Mouse (Mus musculus): ENCODE measurements around the gene Xpr1. TPM values are rescaled to one million over a fixed set of nuclear protein-coding genes. Genes with fewer than 3 reads are reported as not detected.

The Xpr1 gene
- polyA plus RNA-seq, 1 experiment from 2014 or later = 8.0 TPM

- WGBS = 49% methylated on average over 2 of the region's 2 CpGs
- H3K27ac ChIP-seq (ENCODE audit: low read depth, low read length) = no peak overlapping the region
- no peaks in the 10 kb centered on the region for H3K9me3 ChIP-seq (ENCODE audit: control insufficient read depth, low read length)
- H3K4me1 ChIP-seq (replicated peaks; ENCODE audit: control insufficient read depth, insufficient read depth, low read length) = no peaks in the 10 kb centered on the region; the same call in 1 of the 2 replicates
- H3K36me3 ChIP-seq (ENCODE audit: control insufficient read depth, insufficient read depth, low read length) = no peaks in the 10 kb centered on the region
- ATAC-seq (replicated peaks; ENCODE audit: low FRiP score) (no peak), DNase-seq (ENCODE audit: low spot score) (no peak)
- H3K4me3 ChIP-seq (ENCODE audit: low read depth, low read length) = no peak overlapping the region
- no peak overlapping the region for H3K9ac ChIP-seq (ENCODE audit: low read depth, low read length)
- H3K4me2 ChIP-seq = no peak overlapping the region
- H3K27me3 ChIP-seq (replicated peaks; ENCODE audit: control insufficient read depth, insufficient read depth, low read length) = no peaks in the 10 kb centered on the region
Measured at GRCm38 (mm10) chr1:155394021-155394420, 23.2 kb downstream of the Xpr1 start.

GRCm38 (mm10) chr1:155392825-155393224, 24.4 kb downstream of the Xpr1 start:
- Histone ChIP-seq H3K36me3 (ENCODE audit: control insufficient read depth, insufficient read depth, low read length) (no peaks in the 10 kb centered on the region), H3K9ac (ENCODE audit: low read depth, low read length) (no peak overlapping the region), H3K4me2 (no peak overlapping the region), H3K27ac (ENCODE audit: low read depth, low read length) (no peak overlapping the region), H3K4me1 (replicated peaks; ENCODE audit: control insufficient read depth, insufficient read depth, low read length) (peaks cover 7% of the 10 kb centered on the region), H3K27me3 (replicated peaks; ENCODE audit: control insufficient read depth, insufficient read depth, low read length) (no peaks in the 10 kb centered on the region), H3K4me3 (ENCODE audit: low read depth, low read length) (no peak overlapping the region), H3K9me3 (ENCODE audit: control insufficient read depth, low read length) (no peaks in the 10 kb centered on the region)
- WGBS = 79% methylated on average over 7 of the region's 7 CpGs
- DNase-seq (ENCODE audit: low spot score) = no peak
- ATAC-seq (replicated peaks; ENCODE audit: low FRiP score) = no peak

- no peak for ATAC-seq (replicated peaks; ENCODE audit: low FRiP score)
- DNase-seq (ENCODE audit: low spot score) = no peak
- no peak overlapping the region for H3K9ac ChIP-seq (ENCODE audit: low read depth, low read length)
- no peaks in the 10 kb centered on the region for H3K36me3 ChIP-seq (ENCODE audit: control insufficient read depth, insufficient read depth, low read length)
- H3K4me1 ChIP-seq (replicated peaks; ENCODE audit: control insufficient read depth, insufficient read depth, low read length) = peaks cover 7% of the 10 kb centered on the region
- 52% methylated on average over 4 of the region's 4 CpGs for WGBS
- H3K27me3 ChIP-seq (replicated peaks; ENCODE audit: control insufficient read depth, insufficient read depth, low read length) = no peaks in the 10 kb centered on the region
- H3K27ac ChIP-seq (ENCODE audit: low read depth, low read length) = no peak overlapping the region
- H3K4me3 ChIP-seq (ENCODE audit: low read depth, low read length) = no peak overlapping the region
- no peak overlapping the region for H3K4me2 ChIP-seq
- no peaks in the 10 kb centered on the region for H3K9me3 ChIP-seq (ENCODE audit: control insufficient read depth, low read length)
Measured at GRCm38 (mm10) chr1:155391537-155391936, 25.7 kb downstream of the Xpr1 start.

- 48% methylated on average over 1 of the region's 1 CpGs for WGBS
- Histone ChIP-seq H3K36me3 (ENCODE audit: control insufficient read depth, insufficient read depth, low read length) (no peaks in the 10 kb centered on the region), H3K9me3 (ENCODE audit: control insufficient read depth, low read length) (no peaks in the 10 kb centered on the region), H3K4me1 (replicated peaks; ENCODE audit: control insufficient read depth, insufficient read depth, low read length) (peaks cover 7% of the 10 kb centered on the region), H3K27me3 (replicated peaks; ENCODE audit: control insufficient read depth, insufficient read depth, low read length) (no peaks in the 10 kb centered on the region), H3K9ac (ENCODE audit: low read depth, low read length) (no peak overlapping the region), H3K4me3 (ENCODE audit: low read depth, low read length) (no peak overlapping the region), H3K27ac (ENCODE audit: low read depth, low read length) (no peak overlapping the region), H3K4me2 (no peak overlapping the region)
- DNase-seq (ENCODE audit: low spot score) (no peak), ATAC-seq (replicated peaks; ENCODE audit: low FRiP score) (peak; percentile 64)
Measured at GRCm38 (mm10) chr1:155388418-155388817, 28.8 kb downstream of the Xpr1 start.

- peaks cover 7% of the 10 kb centered on the region for H3K4me1 ChIP-seq (replicated peaks; ENCODE audit: control insufficient read depth, insufficient read depth, low read length)
- no peak overlapping the region for H3K27ac ChIP-seq (ENCODE audit: low read depth, low read length)
- no peak overlapping the region for H3K9ac ChIP-seq (ENCODE audit: low read depth, low read length)
- H3K9me3 ChIP-seq (ENCODE audit: control insufficient read depth, low read length) = no peaks in the 10 kb centered on the region
- 83% methylated on average over 4 of the region's 4 CpGs for WGBS
- H3K4me2 ChIP-seq = no peak overlapping the region
- no peaks in the 10 kb centered on the region for H3K27me3 ChIP-seq (replicated peaks; ENCODE audit: control insufficient read depth, insufficient read depth, low read length)
- H3K4me3 ChIP-seq (ENCODE audit: low read depth, low read length) = no peak overlapping the region
- no peaks in the 10 kb centered on the region for H3K36me3 ChIP-seq (ENCODE audit: control insufficient read depth, insufficient read depth, low read length)
- DNase-seq (ENCODE audit: low spot score) (no peak), ATAC-seq (replicated peaks; ENCODE audit: low FRiP score) (no peak)
Measured at GRCm38 (mm10) chr1:155386551-155386950, 30.7 kb downstream of the Xpr1 start.

- H3K4me3 ChIP-seq (ENCODE audit: low read depth, low read length) = no peak overlapping the region
- 90% methylated on average over 8 of the region's 8 CpGs for WGBS
- H3K9me3 ChIP-seq (ENCODE audit: control insufficient read depth, low read length) = no peaks in the 10 kb centered on the region
- H3K4me2 ChIP-seq = no peak overlapping the region
- ATAC-seq (replicated peaks; ENCODE audit: low FRiP score) (peak; percentile 75), DNase-seq (ENCODE audit: low spot score) (no peak)
- no peak overlapping the region for H3K9ac ChIP-seq (ENCODE audit: low read depth, low read length)
- no peak overlapping the region for H3K27ac ChIP-seq (ENCODE audit: low read depth, low read length)
- H3K27me3 ChIP-seq (replicated peaks; ENCODE audit: control insufficient read depth, insufficient read depth, low read length) = no peaks in the 10 kb centered on the region
- no peaks in the 10 kb centered on the region for H3K36me3 ChIP-seq (ENCODE audit: control insufficient read depth, insufficient read depth, low read length)
- H3K4me1 ChIP-seq (replicated peaks; ENCODE audit: control insufficient read depth, insufficient read depth, low read length) = peaks cover 6% of the 10 kb centered on the region
Measured at GRCm38 (mm10) chr1:155383319-155384302, 33.6 kb downstream of the Xpr1 start.

GRCm38 (mm10) chr1:155381931-155382330, 35.3 kb downstream of the Xpr1 start:
- DNase-seq (ENCODE audit: low spot score) = no peak
- Histone ChIP-seq H3K4me2 (no peak overlapping the region), H3K27ac (ENCODE audit: low read depth, low read length) (no peak overlapping the region), H3K27me3 (replicated peaks; ENCODE audit: control insufficient read depth, insufficient read depth, low read length) (no peaks in the 10 kb centered on the region), H3K9me3 (ENCODE audit: control insufficient read depth, low read length) (no peaks in the 10 kb centered on the region), H3K9ac (ENCODE audit: low read depth, low read length) (no peak overlapping the region), H3K4me3 (ENCODE audit: low read depth, low read length) (no peak overlapping the region), H3K4me1 (replicated peaks; ENCODE audit: control insufficient read depth, insufficient read depth, low read length) (no peaks in the 10 kb centered on the region), H3K36me3 (ENCODE audit: control insufficient read depth, insufficient read depth, low read length) (no peaks in the 10 kb centered on the region)
- no peak for ATAC-seq (replicated peaks; ENCODE audit: low FRiP score)
- WGBS = 64% methylated on average over 1 of the region's 1 CpGs

GRCm38 (mm10) chr1:155379289-155379688, 37.9 kb downstream of the Xpr1 start:
- Histone ChIP-seq H3K27me3 (replicated peaks; ENCODE audit: control insufficient read depth, insufficient read depth, low read length) (no peaks in the 10 kb centered on the region), H3K4me2 (no peak overlapping the region), H3K4me1 (replicated peaks; ENCODE audit: control insufficient read depth, insufficient read depth, low read length) (no peaks in the 10 kb centered on the region), H3K9me3 (ENCODE audit: control insufficient read depth, low read length) (no peaks in the 10 kb centered on the region), H3K4me3 (ENCODE audit: low read depth, low read length) (no peak overlapping the region), H3K36me3 (ENCODE audit: control insufficient read depth, insufficient read depth, low read length) (no peaks in the 10 kb centered on the region), H3K9ac (ENCODE audit: low read depth, low read length) (no peak overlapping the region), H3K27ac (ENCODE audit: low read depth, low read length) (no peak overlapping the region)
- DNase-seq (ENCODE audit: low spot score) (no peak), ATAC-seq (replicated peaks; ENCODE audit: low FRiP score) (0 out of 2 replicates have a peak, but pooled peaks have one; percentile 49)
- WGBS = 88% methylated on average over 1 of the region's 1 CpGs

- H3K27ac ChIP-seq (ENCODE audit: low read depth, low read length) = no peak overlapping the region
- peaks cover 5% of the 10 kb centered on the region; the same call in 1 of the 2 replicates for H3K4me1 ChIP-seq (replicated peaks; ENCODE audit: control insufficient read depth, insufficient read depth, low read length)
- no peaks in the 10 kb centered on the region for H3K9me3 ChIP-seq (ENCODE audit: control insufficient read depth, low read length)
- H3K9ac ChIP-seq (ENCODE audit: low read depth, low read length) = no peak overlapping the region
- H3K4me2 ChIP-seq = no peak overlapping the region
- DNase-seq (ENCODE audit: low spot score) = no peak
- H3K4me3 ChIP-seq (ENCODE audit: low read depth, low read length) = no peak overlapping the region
- ATAC-seq (replicated peaks; ENCODE audit: low FRiP score) = no peak
- H3K36me3 ChIP-seq (ENCODE audit: control insufficient read depth, insufficient read depth, low read length) = no peaks in the 10 kb centered on the region
- H3K27me3 ChIP-seq (replicated peaks; ENCODE audit: control insufficient read depth, insufficient read depth, low read length) = no peaks in the 10 kb centered on the region
- 63% methylated on average over 1 of the region's 1 CpGs for WGBS
Measured at GRCm38 (mm10) chr1:155372821-155373220, 44.4 kb downstream of the Xpr1 start.
